Mouse (Mus musculus) limb, embryonic 15.5 days (tissue): ENCODE results near the gene Umps. TPM values are rescaled to one million over a fixed set of nuclear protein-coding genes. Genes with fewer than 3 reads are reported as not detected.

Experiments
- polyA plus RNA-seq: library from polyadenylated mRNA; unstranded; fragments of >200 nt; fragmentation: Nextera tagmentation; extraction: Ambion mirVana; gene quantifications from 2 replicates; pipeline ENCODE4 v1.2.1, GENCODE M21; 2015

Gene Umps
- polyA plus RNA-seq, 1 experiment from 2014 or later, result 43.7 TPM

Other genes with a start within 250 kb of the Umps start
- 0.14 TPM in 1 of 2 replicates, not detected in the other for gene Muc13, start 173.0 kb downstream of the Umps start, polyA plus RNA-seq
- gene Itgb5, start 137.4 kb downstream of the Umps start, polyA plus RNA-seq, result 74.9 and 77.5 TPM in 2 replicates